Mouse (Mus musculus) regulatory T cell (primary cell): ENCODE results near the gene Pole2.

Experiments
- in situ Hi-C: fragments of 300-600 bp; cut with MboI, MseI; formaldehyde crosslinking; loops from one replicate; pipeline ENCODE4 v1.15.1; 2025; ENCODE audit warnings: high pct_unique_total_duplicates

Pole2 gene

DNA sequence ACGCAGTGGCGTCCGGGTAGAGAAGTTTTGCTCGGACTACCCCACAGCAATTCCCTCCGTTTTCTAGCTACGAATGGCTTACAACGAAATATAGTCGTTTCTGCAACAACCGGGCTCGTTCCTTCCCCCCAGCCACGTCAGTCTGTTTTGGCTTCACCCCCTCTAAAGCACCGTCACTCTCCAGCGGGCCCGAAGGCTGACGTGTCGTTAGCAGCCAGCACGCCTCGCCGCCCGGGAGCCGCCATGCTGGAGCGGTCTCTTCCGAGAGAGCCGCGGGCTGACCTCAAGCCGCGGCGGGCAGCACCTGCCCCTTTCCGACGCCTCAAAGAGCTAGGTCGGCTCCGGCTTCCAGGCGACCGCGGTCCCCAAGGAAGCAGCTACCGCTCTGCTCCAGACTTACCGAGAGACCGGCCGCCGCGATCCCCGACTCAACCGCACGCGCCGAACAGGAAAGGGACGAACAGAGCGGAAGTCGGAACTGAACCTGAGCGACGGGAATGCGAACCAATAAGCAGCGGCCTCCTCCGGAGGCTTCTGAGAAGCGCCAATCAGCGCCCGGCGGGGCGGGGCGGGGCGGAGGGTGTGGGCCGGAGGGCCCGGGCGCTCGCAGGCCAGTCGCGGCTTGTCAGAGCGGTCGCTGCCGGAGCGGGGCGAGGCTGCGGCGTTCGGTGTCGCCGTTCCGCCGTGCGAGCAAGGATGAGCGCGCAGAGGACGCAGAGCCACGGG lies 44.2 kb downstream of the Pole2 start, which contains the start of the genes Rpl36al and Mgat2:
Rpl36al (minus strand) TSS at position 501 of the 726 bp plus-strand sequence.
Mgat2 (plus strand) TSS at position 575 of the 726 bp plus-strand sequence.
- in situ Hi-C loops, result loop anchor here (25.0 kb wide), 2 partner anchors 1854 to 1954 kb away; partner anchors contain the start of genes 2700049A03Rik and Timm9

DNA sequence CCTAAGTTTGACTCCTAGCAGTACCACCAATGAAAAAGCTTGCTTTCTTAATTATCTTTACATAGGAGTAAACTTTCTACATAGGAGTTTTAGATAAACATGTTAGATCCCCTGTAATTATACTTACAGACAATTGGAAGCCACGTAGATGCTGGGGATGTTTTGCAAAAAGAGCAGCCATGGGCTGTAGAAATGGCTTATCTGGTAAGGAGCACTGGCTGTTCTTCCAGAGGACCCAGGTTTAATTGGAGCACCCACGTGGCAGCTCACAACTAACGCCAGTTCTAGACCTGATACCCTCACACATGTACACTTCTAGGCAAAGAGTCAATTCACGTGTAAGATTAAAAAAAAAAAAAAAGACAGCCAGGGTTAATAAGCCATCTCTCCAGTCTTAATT lies 46.2 kb downstream of the Pole2 start:
- in situ Hi-C loops, result loop anchor here (25.0 kb wide), 2 partner anchors 1856 to 1956 kb away; partner anchors contain the start of genes 2700049A03Rik and Timm9

DNA sequence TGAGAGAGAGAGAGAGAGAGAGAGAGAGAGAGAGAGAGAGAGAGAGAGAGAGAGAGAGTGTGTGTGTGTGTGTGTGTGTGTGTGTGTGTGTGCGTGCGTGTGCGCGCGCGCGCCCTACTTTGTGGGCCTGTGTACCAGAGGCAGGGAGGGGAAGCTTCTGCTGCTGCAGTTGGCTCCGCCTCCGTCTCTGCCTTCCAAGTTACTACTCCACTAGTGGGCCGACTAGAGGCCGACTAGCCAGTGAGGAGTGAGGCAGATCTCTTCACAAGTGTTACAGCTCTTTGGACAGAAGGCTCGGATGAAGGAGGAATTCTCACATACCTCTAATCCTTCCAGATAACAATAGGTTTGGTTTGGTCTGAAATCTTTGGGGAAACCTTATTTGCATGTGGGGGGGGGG lies 48.6 kb downstream of the Pole2 start:
- in situ Hi-C loops, result loop anchor here (25.0 kb wide), 2 partner anchors 1858 to 1958 kb away; partner anchors contain the start of genes 2700049A03Rik and Timm9

DNA sequence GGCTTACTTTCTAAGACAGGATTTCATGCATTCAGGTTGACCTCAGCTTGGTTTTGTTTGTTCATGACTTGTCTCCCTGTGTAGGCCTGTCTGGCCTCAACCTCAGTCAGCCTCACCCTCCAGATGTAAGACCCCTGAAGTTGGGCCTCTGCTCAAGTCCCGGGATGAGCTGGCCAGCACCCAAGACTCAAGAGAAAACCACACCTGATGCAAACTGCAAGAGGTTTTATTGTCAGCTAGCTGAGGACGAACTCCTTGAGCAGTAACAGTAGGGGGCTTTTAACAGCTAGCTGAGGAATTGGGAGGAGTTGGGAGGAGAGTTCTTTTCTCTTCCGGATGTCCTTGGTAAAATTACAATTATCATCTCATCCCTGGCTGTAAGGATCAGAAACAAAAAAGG lies 50.5 kb downstream of the Pole2 start:
- in situ Hi-C loops, result loop anchor here (25.0 kb wide), 2 partner anchors 1860 to 1960 kb away; partner anchors contain the start of genes 2700049A03Rik and Timm9

DNA sequence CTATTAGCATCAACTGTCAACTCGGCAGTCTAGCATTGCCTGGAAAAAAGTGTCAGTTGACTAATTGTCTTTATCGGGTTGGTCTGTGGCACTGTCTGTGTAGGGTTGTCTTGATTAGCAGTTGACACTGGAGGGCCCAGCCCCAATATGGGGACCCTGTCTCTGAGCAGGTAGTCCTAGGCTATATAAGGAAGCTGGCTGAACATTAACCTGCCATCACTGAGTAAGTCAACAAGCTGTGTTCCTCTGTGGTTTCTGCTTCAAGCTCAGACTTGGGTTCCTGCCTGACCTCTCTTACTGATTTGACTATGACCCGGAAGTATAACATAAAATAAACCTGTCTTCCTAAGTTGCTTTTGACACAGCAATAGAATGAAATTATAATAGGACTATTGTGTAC lies 52.0 kb downstream of the Pole2 start:
- in situ Hi-C loops, result loop anchor here (25.0 kb wide), 2 partner anchors 1861 to 1961 kb away; partner anchors contain the start of genes 2700049A03Rik and Timm9

DNA sequence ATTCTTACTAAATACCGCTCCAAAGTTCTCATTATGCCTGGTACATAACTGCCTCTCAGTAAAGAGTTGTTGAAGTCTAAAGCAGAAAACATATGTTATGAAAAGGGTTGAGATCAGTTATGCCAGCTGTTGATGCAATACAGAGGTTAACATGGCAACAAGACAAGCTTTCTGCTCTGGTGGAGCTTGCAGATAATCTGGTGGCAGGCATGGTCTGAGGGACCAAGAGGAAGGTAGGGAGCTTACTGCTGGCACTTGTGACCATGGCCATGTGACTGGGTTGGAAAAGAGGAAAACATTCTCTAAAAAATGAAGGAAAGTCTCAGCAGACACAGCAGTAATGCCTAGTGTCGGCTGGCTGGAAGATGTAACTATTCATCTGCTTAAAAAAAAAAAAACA lies 56.7 kb downstream of the Pole2 start:
- in situ Hi-C loops, result loop anchor here (25.0 kb wide), 1 partner anchor 1666 kb away; the partner anchor contains the start of gene Frmd6

DNA sequence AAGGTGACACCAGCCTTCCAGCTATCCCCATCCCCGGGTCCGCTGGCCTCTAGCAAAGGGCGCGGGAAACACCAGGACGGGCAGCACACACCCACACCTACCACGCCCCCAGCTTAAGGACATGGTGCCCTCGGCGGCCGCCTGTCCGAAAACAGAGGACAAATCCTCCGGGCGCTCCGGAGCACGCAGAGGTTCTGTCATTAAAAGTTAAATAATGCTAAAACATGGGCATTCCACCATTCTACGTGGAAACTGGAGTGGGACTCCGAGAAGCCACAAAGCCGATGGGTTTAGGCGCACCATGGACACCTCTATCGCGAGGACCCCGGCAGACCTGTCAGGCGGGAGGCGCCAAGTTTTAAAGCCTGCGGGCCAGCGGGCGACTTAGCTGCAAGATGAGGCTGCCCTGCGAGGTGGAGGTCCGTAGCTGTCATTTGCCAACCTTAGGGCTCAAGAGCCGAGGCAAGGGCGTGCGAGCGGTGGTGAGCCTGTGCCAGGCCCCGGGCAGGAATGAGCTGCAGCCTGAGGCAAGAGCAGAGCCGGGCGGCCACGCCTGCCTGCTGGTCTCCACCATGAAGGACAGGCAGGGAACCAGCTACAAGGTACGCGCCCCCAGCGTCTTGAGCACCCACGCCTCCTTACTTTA lies 59.4 kb downstream of the Pole2 start, which contains the start of gene Lrr1:
Lrr1 (plus strand) TSS at position 354 of the 646 bp plus-strand sequence.
- in situ Hi-C loops, result loop anchor here (25.0 kb wide), 1 partner anchor 1669 kb away; the partner anchor contains the start of gene Frmd6

DNA sequence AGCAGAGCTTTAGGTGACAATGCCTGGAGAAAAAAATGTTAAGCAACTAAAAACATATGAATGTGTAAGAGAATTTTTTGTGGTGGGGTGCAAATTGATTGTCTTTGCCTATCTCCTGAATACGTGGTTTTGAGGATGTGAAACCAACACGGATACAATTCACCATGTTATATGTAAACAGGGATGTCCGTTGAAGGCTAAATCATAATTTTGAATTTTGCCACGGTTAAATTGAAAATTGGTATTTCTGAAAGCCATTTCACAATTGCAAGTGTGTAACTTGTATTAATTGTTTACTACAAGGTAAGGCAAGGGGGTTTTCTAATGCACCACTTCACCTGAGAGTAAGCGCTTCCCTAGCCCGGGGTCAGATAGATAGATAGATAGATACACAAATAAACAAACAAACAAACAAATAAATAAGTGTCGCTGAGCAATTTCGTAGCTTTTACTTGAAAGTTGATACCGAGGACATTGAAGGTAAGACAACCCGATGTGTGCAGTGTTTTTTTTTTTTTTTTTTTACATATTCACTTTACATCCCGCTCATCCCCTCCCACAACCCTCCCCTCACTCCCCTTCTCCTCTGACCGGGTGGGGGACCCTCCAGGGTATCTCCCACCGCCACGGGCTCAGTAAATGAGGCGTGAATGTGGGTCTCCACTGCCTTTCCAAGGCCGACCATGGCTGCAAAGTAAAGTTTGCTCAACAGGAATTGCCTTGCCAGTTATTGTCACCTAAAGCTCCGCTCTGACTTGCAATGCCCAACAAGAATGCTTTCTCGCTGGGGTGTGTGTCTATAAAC lies 60.1 kb downstream of the Pole2 start:
- in situ Hi-C loops, result loop anchor here (25.0 kb wide), 1 partner anchor 1669 kb away; the partner anchor contains the start of gene Frmd6

DNA sequence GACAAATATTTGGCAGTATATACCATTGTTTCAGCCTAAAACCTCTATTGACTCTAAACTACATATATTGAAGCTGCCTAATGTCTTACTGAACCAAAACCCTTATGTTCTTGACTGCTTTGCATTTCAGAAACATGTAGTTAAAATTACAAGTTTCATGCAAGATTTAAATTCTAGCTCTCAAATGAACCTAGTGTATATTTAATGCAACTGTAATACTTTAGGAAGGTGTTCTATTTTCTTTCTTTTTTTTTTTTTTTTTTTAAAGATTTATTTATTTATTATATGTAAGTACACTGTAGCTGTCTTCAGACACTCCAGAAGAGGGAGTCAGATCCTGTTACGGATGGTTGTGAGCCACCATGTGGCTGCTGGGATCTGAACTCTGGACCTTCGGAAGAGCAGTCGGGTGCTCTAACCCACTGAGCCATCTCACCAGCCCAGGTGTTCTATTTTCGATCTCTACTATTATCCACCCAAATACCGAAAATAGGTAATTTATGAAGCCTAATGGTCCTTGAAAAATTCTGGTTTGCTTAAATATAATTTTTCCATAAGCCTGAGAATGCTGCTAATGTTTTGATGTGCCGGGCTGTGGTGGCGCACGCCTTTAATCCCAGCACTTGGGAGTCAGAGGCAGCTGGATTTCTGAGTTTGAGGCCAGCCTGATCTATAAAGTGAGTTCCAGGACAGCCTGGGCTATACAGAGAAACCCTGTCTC lies 61.0 kb downstream of the Pole2 start:
- in situ Hi-C loops, result loop anchor here (25.0 kb wide), 1 partner anchor 1670 kb away; the partner anchor contains the start of gene Frmd6

DNA sequence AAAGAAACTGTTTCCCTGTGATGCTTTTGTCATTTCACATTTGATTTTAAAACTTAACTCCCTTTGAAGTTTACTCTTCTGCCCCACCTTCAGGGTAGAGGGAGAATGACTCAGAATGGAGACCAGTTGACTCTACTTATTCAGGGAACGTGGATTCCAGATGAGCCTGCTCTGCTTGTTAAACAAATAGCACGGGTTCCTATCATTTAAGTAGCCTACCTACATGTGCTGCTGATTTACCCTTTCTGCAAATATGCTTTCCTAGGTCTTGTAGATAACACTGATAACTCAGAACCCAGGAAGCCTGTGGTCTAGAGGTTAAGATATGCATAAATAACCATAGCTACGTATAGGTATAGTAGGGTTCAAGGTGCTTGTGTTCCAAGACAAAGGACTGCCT lies 63.1 kb downstream of the Pole2 start:
- in situ Hi-C loops, result loop anchor here (25.0 kb wide), 1 partner anchor 1672 kb away; the partner anchor contains the start of gene Frmd6

DNA sequence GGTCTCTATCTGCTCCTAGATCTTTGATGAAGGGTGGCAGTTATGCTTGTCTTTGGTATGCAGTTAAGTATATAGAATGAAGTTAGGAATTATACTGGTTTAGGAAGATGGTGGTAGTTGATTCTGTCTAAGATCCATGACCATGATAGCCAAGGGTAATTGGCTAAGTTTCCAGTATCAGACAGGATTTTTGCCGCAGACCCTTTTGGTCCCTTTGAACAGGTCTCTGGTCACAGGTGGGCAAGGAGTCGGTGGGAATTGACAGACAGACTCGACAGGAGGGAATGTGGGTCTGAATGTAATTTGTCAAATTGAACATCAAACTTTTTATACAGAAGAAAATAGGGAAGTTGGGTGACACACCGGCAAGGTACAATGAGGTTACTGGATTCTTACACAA lies 64.4 kb downstream of the Pole2 start:
- in situ Hi-C loops, result loop anchor here (25.0 kb wide), 1 partner anchor 1674 kb away; the partner anchor contains the start of gene Frmd6

DNA sequence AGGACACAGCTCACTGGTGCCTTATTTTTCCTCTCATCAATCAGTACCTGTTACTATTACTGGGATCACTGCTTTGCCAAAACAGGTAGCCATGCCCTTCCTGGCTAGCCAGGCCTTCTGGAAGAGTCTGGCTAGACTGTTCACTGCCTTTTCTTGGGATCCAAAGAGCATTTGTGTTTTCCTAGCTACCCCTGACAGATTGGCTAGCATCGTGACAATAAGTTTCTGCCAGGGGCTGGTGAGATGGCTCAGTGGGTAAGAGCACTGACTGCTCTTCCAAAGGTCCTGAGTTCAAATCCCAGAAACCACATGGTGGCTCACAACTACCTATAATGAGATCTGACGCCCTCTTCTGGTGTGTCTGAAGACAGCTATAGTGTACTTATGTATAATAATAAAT lies 67.3 kb downstream of the Pole2 start:
- in situ Hi-C loops, result loop anchor here (25.0 kb wide), 1 partner anchor 1677 kb away; the partner anchor contains the start of gene Frmd6

DNA sequence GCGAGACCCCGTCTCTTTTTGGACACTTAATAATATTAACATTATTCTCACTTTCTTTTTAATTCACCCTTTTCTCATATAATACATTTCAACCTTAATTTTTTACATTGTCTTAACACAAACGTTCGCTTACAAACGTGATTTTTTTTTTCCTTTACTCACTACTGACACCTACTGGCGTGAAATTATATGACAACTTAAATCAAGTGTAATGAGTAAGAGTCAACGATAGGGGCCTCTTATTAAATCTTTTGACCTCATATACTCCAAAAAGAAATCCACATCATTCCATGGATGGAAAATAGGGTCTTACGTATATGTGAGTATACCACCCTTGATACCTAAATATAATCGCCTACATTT lies 68.4 kb downstream of the Pole2 start:
- in situ Hi-C loops, result loop anchor here (25.0 kb wide), 1 partner anchor 1678 kb away; the partner anchor contains the start of gene Frmd6

DNA sequence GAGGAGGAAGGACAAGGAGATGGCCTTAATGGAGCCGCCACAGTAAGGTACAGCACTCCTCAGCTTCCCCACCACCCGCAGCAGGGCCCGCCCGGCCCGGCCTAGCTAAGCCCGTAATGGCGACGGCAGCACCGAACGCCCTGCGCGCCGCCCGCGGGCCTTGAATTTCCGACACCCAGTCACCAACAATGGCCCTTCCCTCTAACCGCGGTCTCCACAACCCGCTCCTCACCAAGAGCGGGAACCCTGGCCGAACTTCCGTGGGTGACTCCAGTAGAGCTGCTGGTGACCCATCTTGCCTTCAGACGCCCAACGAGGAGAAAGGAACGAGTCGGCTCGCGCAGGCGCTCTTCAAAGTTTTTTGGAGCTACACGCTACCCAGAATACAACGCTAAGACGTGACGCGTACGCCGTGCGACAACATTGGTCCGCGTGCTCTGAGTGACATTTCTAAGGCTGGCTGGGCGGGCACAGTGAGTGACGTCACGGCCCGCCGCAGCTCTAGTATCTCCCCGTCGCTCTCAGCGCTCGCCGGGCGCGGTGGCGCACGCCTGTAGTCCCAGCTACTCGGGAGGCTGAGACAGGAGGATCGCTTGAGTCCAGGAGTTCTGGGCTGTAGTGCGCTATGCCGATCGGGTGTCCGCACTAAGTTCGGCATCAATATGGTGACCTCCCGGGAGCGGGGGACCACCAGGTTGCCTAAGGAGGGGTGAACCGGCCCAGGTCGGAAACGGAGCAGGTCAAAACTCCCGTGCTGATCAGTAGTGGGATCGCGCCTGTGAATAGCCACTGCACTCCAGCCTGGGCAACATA lies 69.0 kb downstream of the Pole2 start, which contains the start of gene Rps29:
Rps29 (minus strand) TSS at position 422 of the 813 bp plus-strand sequence.
- in situ Hi-C loops, result loop anchor here (25.0 kb wide), 1 partner anchor 1678 kb away; the partner anchor contains the start of gene Frmd6

DNA sequence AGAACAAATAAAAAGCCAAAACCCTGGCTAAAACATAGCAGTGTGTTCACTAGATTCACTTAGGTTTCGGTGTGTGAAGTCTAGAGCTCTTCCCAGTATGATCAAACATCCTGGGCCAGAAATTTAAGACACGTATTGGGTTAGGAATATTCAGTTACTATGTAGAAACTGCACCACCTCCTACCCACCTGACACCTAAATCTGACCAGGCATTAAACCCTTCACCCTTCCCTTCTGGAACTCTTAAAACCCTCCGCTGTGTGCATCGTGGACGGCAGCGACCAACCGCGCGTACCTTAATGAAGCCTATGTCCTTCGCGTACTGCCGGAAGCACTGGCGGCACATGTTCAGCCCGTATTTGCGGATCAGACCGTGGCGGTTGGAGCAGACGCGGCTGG lies 69.6 kb downstream of the Pole2 start:
- in situ Hi-C loops, result loop anchor here (25.0 kb wide), 1 partner anchor 1679 kb away; the partner anchor contains the start of gene Frmd6

DNA sequence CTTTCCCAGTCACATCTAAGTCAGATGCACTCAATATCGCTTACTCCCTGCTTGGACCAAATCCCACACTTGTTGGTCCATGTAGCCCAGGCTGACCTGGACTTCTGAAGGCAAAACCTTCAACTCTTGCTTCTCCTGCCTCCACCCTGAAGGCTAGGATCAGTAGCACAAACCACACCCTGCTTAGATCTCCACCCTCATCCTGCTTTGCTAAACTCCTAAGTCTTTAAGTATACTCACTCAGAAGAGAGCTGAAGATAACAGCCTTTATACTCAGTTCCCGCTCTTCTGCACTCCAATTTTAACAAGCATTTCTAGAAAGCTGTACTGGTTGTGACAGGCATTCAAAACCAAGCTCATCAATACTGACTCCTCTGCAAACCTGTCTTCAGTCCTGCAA lies 70.9 kb downstream of the Pole2 start:
- in situ Hi-C loops, result loop anchor here (25.0 kb wide), 1 partner anchor 1680 kb away; the partner anchor contains the start of gene Frmd6

DNA sequence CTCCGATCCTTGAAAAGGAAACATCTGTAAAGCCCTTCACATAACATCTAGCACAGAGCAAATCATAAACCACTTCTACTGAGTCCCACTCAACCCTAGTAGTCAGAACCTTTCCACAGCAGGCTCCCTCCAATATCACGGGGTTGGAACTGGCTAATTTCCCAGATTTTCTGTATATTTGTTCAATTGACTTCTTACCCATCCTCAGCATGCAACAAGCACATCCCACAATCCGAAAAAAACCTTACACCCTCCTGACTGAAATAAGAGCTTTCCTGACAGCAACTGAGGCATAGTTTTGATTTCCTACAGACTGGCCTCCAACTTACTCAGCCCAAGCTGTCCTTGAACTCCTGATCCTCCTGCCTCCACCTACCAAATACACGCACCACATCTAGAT lies 71.6 kb downstream of the Pole2 start:
- in situ Hi-C loops, result loop anchor here (25.0 kb wide), 1 partner anchor 1681 kb away; the partner anchor contains the start of gene Frmd6

DNA sequence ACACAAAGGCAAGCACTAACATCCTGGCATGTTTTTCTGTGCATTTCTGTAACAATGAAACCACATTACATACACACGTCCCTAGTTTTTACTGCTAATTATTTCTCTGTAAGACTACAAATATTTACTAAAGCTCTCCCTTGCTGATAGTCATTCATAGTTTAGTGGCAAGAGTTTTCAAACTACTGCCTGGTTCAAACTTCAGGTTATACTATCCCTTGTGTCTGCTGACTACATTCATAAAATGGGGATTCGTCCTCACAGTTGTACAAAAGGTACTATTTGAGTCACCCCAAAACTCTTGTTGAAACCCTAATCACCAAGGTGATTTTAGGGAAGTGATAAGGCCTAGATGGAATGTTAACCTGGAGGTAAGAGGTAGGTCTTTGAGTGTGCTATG lies 72.1 kb downstream of the Pole2 start:
- in situ Hi-C loops, result loop anchor here (25.0 kb wide), 1 partner anchor 1681 kb away; the partner anchor contains the start of gene Frmd6
